Mouse (Mus musculus) megakaryocyte-erythroid progenitor cell, adult 5 weeks (primary cell): Measurements from ENCODE around the gene Bcl6. TPM values are rescaled to one million over a fixed set of nuclear protein-coding genes. Genes with fewer than 3 reads are reported as not detected.

Experiments
- polyA plus RNA-seq: library from polyadenylated mRNA; stranded (reverse); fragments of >175 nt; gene quantifications from 2 replicates; pipeline ENCODE4 v1.2.3, GENCODE M21; 2012

Gene Bcl6
- 7.1 and 8.2 TPM in 2 replicates for polyA plus RNA-seq

DNA sequence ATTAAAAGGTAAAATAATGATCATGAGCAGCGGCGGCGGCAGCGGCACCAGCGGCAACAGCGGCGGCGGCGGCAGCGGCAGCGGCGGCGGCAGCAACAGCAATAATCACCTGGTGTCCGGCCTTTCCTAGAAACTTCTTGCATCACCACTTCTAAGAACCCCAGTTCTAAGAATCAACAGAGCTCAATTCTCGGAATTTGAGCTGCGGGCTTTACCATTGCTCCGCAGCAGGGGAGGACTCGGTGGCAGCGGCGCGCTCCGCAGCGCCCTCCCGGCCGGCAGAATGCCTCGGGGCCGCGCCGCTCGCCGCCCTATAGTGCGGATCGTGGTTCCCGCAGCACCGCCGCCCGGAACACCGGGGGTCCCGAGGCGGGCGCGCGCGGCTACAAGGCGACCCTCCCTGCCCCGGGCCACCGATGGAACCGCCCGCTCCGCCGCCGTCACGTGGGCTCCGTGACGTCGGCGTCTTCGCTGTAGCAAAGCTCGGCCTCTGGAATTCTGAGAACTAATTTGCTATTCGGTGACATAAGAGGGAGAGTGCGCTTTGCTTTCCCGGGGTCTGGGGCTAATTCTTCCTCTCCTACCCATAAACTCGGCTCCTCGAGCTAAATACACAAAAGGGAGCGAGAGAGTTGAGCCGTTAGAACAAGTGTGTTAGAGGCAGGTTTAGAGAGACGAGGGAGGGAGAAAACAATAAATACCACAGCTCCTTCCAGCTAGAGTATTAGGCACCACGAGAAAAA lies at the start of gene Bcl6, which contains the start of gene Gm37419:
Gene Bcl6 (minus strand): TSS at position 387 of the 743 bp plus-strand sequence.
Gene Gm37419 (plus strand): TSS at position 17 of the 743 bp plus-strand sequence.

GRCm38 (mm10) chr16:23932294-23932693 lies 56.4 kb downstream of the Bcl6 start, which contains the start of gene Rtp2:
Rtp2 (minus strand) TSS chr16:23932394.

Other genes starting within 250 kb of the Bcl6 start
- 0.10 TPM in 1 of 2 replicates, not detected in the other for gene Sst, start 97.9 kb downstream of the Bcl6 start, polyA plus RNA-seq
- gene Rtp2, start 56.5 kb downstream of the Bcl6 start, polyA plus RNA-seq = not detected in 2 replicates
- not detected in 2 replicates for gene Gm37419, start 370 bp downstream of the Bcl6 start, polyA plus RNA-seq